Mouse (Mus musculus) induced T-regulatory cell, adult 2 months (primary cell): ENCODE data around the gene Ripor3.

Experiments used
- DNase-seq: peaks from one replicate; pipeline ENCODE4 v3.0.0-alpha.2; 2012; ENCODE audit warnings: low read depth

Gene Ripor3

GRCm38 (mm10) chr2:167931985-167932726 lies 78.3 kb downstream of the Ripor3 start, which contains the start of gene Ptpn1:
Ptpn1 (plus strand) TSS chr2:167932057.
- peak; percentile 97 for DNase-seq

DNA sequence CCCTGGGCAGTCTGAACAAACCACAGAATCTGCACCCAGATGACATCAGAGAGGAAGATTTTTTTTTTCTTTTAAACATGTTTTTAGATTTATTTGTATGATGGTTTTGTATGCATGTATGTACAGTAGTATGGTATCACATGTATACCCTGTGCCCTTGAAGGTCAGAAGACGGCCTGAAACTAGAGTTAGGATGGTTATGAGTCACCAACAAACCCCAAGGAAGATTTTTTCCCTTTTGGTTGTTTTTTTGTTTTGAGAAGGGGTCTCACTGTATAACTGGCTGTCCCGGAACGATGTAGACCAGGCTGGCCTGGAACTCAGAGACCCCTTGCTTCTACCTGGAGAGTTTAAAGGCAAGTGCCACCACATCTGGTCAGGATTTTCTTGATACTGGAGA lies 79.4 kb downstream of the Ripor3 start:
- DNase-seq = peak; percentile 68
